Mouse (Mus musculus) myocyte (in vitro differentiated cells): ENCODE data around the gene Ccdc33. TPM values are rescaled to one million over a fixed set of nuclear protein-coding genes. Genes with fewer than 3 reads are reported as not detected.

Experiments
- H3K27me3 ChIP-seq: one replicate; pipeline ENCODE4 v1.6.1; 2011; ENCODE audit not compliant: control insufficient read depth, insufficient read depth, insufficient read length
- H3K36me3 ChIP-seq: one replicate; pipeline ENCODE4 v1.6.1; 2011; ENCODE audit not compliant: control insufficient read depth, insufficient read depth
- H3K4me2 ChIP-seq: one replicate; pipeline ENCODE4 v1.6.1; 2011; ENCODE audit warnings: low read depth, control low read depth
- H3K4me3 ChIP-seq: one replicate; pipeline ENCODE4 v1.5.1; 2011; ENCODE audit warnings: mild to moderate bottlenecking, control low read depth, moderate library complexity
- H3K79me2 ChIP-seq: one replicate; pipeline ENCODE4 v1.6.1; 2011; ENCODE audit not compliant: control insufficient read depth, insufficient read depth
- H3ac ChIP-seq: one replicate; pipeline ENCODE4 v1.6.1; 2011; ENCODE audit not compliant: control insufficient read depth, insufficient read length
- CEBPB ChIP-seq: IDR thresholded peaks from 2 replicates; pipeline ENCODE4 v1.6.1; 2011; ENCODE audit warnings: mild to moderate bottlenecking, moderate library complexity; ENCODE audit not compliant: poor library complexity, insufficient read depth, severe bottlenecking
- E2F4 ChIP-seq: IDR thresholded peaks from one replicate; pipeline ENCODE4 v1.6.1; 2011; ENCODE audit warnings: mild to moderate bottlenecking, control low read depth, moderate library complexity; ENCODE audit not compliant: insufficient read depth
- MAX ChIP-seq: IDR thresholded peaks from one replicate; pipeline ENCODE4 v1.6.1; 2011; ENCODE audit warnings: low read depth, mild to moderate bottlenecking, control low read depth
- MYOD1 ChIP-seq, 3 experiments: IDR thresholded peaks; one replicate each; pipeline ENCODE4 v1.6.1; 2011; ENCODE audit warnings: control low read depth in 2 of 3, low read depth in 2 of 3, mild to moderate bottlenecking in 2 of 3, moderate library complexity in 1 of 3; ENCODE audit not compliant: insufficient read length in 2 of 3, control insufficient read depth in 1 of 3
- MYOG ChIP-seq, 3 experiments: IDR thresholded peaks; one replicate each; pipeline ENCODE4 v1.6.1; 2011; ENCODE audit warnings: control low read depth in 2 of 3, low read depth in 2 of 3, mild to moderate bottlenecking in 2 of 3; ENCODE audit not compliant: insufficient read length in 2 of 3, control insufficient read depth in 1 of 3, insufficient read depth in 1 of 3
- POLR2A ChIP-seq: IDR thresholded peaks from one replicate; pipeline ENCODE4 v1.6.1; 2011; ENCODE audit warnings: low read depth, mild to moderate bottlenecking, control low read depth, moderate library complexity; ENCODE audit not compliant: insufficient read length
- POLR2AphosphoS2 ChIP-seq: IDR thresholded peaks from one replicate; pipeline ENCODE4 v1.6.1; 2011; ENCODE audit warnings: low read depth, control low read depth; ENCODE audit not compliant: insufficient read length
- REST ChIP-seq: IDR thresholded peaks from one replicate; pipeline ENCODE4 v1.6.1; 2011; ENCODE audit warnings: mild to moderate bottlenecking, control low read depth, moderate library complexity; ENCODE audit not compliant: insufficient read depth, insufficient read length
- SRF ChIP-seq: IDR thresholded peaks from one replicate; pipeline ENCODE4 v1.6.1; 2011; ENCODE audit warnings: low read depth; ENCODE audit not compliant: control insufficient read depth, insufficient read length
- TCF12 ChIP-seq: IDR thresholded peaks from one replicate; pipeline ENCODE4 v1.6.1; 2011; ENCODE audit warnings: mild to moderate bottlenecking, control low read depth; ENCODE audit not compliant: poor library complexity, insufficient read depth, severe bottlenecking
- TCF3 ChIP-seq: IDR thresholded peaks from one replicate; pipeline ENCODE4 v1.6.1; 2011; ENCODE audit warnings: low read depth, control low read depth; ENCODE audit not compliant: insufficient read length
- USF1 ChIP-seq: IDR thresholded peaks from one replicate; pipeline ENCODE4 v1.6.1; 2011; ENCODE audit warnings: low read depth, mild to moderate bottlenecking, control low read depth, moderate library complexity
- polyA plus RNA-seq: library from polyadenylated mRNA; unstranded; fragments of >200 nt; fragmentation: generic; extraction: Trizol; gene quantifications from one replicate; pipeline ENCODE4 v1.2.1, GENCODE M21; 2012; ENCODE audit warnings: missing spikeins

The Ccdc33 gene
- polyA plus RNA-seq, 1 experiment: not detected

DNA sequence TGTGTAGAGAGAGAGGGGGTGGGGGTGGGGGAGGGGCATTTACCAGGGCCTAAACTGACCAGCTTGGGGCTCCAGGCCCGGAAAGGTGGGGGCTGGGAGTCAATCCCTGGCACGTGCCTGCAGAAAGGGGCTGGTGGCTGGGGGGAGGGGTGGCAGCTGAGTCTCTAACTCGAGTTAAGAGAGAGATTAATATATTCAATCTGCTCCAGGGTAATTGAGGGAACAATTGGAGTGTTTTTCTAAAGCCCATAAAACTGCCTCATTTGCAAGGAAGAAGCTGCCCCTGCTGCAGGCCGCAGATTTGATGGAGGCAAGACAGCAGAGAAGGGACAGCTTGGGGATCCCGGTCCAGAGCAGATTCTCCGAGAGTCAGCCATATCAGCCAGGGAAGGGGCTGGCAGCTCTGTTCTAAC, 5.8 kb downstream of the Ccdc33 start:
- Histone ChIP-seq H3K4me3 (no peak overlapping the region), H3K27me3 (peaks cover 8% of the 10 kb centered on the region), H3K79me2 (no peaks in the 10 kb centered on the region), H3ac (no peak overlapping the region), H3K4me2 (no peak overlapping the region), H3K36me3 (no peaks in the 10 kb centered on the region)
- TF ChIP-seq CEBPB (no peak), POLR2AphosphoS2 (no peak), MYOG (IDR thresholded peaks at IDR 0.05; ENCODE audit: control insufficient read depth in 1 of 3, insufficient read depth in 1 of 3, insufficient read length in 2 of 3, low read depth in 2 of 3) (no peak), SRF (no peak), USF1 (no peak), REST (no peak), TCF3 (no peak), TCF12 (no peak), E2F4 (no peak), MYOD1 (IDR thresholded peaks at IDR 0.05; ENCODE audit: control insufficient read depth in 1 of 3, insufficient read length in 2 of 3, low read depth in 2 of 3) (no peak), POLR2A (no peak), MAX (no peak)

DNA sequence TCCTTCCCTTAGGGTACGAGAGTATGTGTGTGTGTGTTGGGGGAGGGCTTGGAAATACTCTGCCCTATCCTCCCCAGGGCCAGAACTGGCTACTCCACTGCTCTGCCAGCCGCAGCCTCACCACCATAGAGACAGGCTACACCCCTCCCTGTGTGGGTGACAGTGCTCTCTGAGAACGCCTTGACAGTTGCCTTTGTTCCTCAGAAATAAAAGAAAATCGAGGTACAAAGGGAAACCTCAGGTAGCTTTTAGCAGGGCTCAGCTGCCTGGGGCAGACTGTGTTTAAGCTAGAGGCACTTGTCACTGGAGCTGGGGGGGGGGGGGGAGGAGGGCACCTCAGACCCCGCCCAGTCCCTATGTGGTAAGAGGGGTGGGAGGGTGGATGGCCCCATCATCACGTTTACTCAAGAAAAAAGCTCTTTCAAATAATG, 6.3 kb downstream of the Ccdc33 start:
- no peaks in the 10 kb centered on the region for H3K36me3 ChIP-seq
- H3K4me2 ChIP-seq: no peak overlapping the region
- no peak overlapping the region for H3K4me3 ChIP-seq
- no peak for TF ChIP-seq SRF
- no peak for TF ChIP-seq POLR2AphosphoS2
- no peak for TF ChIP-seq MYOG (IDR thresholded peaks at IDR 0.05; ENCODE audit: control insufficient read depth in 1 of 3, insufficient read depth in 1 of 3, insufficient read length in 2 of 3, low read depth in 2 of 3)
- TF ChIP-seq MAX: no peak
- TF ChIP-seq TCF3: no peak
- TF ChIP-seq USF1: no peak
- TF ChIP-seq REST: no peak
- TF ChIP-seq MYOD1 (IDR thresholded peaks at IDR 0.05; ENCODE audit: control insufficient read depth in 1 of 3, insufficient read length in 2 of 3, low read depth in 2 of 3): no peak
- TF ChIP-seq CEBPB: no peak
- H3ac ChIP-seq: no peak overlapping the region
- no peaks in the 10 kb centered on the region for H3K79me2 ChIP-seq
- H3K27me3 ChIP-seq: peaks cover 5% of the 10 kb centered on the region

DNA sequence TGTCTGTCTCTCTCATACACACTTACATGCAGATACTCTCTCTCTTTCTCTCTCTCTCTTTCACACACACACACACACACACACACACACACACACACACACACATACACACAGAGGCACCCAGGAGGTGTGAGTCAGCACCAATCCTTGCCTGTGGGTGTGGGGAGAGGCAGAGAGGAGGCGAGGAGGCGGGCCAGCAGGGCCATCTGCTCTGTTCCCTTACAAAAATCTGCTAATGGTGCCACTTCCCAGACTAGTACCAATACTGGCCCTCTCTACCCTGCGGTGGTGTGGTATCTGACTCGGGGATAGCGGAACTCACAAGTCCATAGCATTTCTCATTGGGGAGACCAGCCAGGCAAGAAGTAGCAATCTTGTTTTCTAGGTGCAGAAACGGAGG, 7.2 kb downstream of the Ccdc33 start:
- Histone ChIP-seq H3ac (no peak overlapping the region), H3K4me2 (peak overlapping the region; percentile 4), H3K36me3 (no peaks in the 10 kb centered on the region), H3K4me3 (no peak overlapping the region), H3K79me2 (no peaks in the 10 kb centered on the region), H3K27me3 (no peaks in the 10 kb centered on the region)
- no peak for TF ChIP-seq REST
- TF ChIP-seq MYOD1 (IDR thresholded peaks at IDR 0.05; ENCODE audit: control insufficient read depth in 1 of 3, insufficient read length in 2 of 3, low read depth in 2 of 3): peak in 1 of 3 experiments; percentile 45
- no peak for TF ChIP-seq TCF3
- no peak for TF ChIP-seq SRF
- no peak for TF ChIP-seq MYOG (IDR thresholded peaks at IDR 0.05; ENCODE audit: control insufficient read depth in 1 of 3, insufficient read depth in 1 of 3, insufficient read length in 2 of 3, low read depth in 2 of 3)

DNA sequence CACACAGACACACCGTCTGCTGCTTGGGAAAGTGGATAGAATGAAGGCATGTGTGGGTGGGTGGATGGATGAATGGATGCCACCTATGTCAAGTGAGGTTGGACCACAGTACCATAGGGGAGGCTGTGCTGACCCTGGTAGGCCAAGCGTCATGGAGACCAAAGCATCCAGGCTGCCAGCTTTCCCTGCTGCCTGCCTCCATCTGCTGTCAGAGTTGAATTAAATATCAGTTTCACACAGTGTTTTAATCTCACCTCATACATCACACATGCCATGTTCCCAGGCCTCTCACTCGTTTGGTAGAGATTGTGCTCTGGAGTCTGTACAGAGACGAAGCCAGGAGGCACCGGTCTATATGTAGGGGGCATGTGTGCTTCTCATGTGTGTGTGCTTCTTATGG, 7.8 kb downstream of the Ccdc33 start:
- H3ac ChIP-seq: no peak overlapping the region
- no peak for TF ChIP-seq POLR2A
- TF ChIP-seq POLR2AphosphoS2: no peak
- H3K27me3 ChIP-seq: no peaks in the 10 kb centered on the region

DNA sequence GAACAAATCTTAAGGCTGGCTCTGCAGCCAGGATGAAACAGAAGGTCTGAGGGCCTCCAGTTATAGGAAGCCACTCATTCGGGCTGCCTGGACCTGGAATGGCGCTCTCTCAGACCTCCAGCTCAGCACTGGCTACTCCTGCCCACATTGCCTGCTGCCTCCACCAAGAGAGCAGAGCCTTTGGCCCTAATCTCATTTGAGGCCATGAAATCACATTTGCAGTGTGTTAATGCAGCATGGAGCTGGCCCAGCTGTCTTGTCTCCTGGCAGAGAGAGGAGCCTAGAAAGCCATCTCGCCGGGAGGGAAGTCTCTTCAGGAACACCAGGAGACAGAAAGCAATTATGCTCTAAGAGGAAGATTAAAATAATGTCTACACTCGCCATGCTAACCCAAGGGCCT, 11.1 kb downstream of the Ccdc33 start:
- peaks cover 9% of the 10 kb centered on the region for H3K27me3 ChIP-seq
- H3K79me2 ChIP-seq: no peaks in the 10 kb centered on the region
- TF ChIP-seq TCF12 (no peak), MYOD1 (IDR thresholded peaks at IDR 0.05; ENCODE audit: control insufficient read depth in 1 of 3, insufficient read length in 2 of 3, low read depth in 2 of 3) (no peak), POLR2A (no peak)
- H3K4me3 ChIP-seq: no peak overlapping the region
- H3K4me2 ChIP-seq: no peak overlapping the region
- no peaks in the 10 kb centered on the region for H3K36me3 ChIP-seq
- H3ac ChIP-seq: no peak overlapping the region

More for the DNA sequence above, 7.8 kb downstream of the Ccdc33 start:
- H3K36me3 ChIP-seq: no peaks in the 10 kb centered on the region
- H3K4me3 ChIP-seq: no peak overlapping the region
- peak overlapping the region; percentile 4 for H3K4me2 ChIP-seq
- no peaks in the 10 kb centered on the region for H3K79me2 ChIP-seq
